Mouse (Mus musculus) regulatory T cell (primary cell): ENCODE data around the gene Car7.

Experiments used
- in situ Hi-C: fragments of 300-600 bp; cut with MboI, MseI; formaldehyde crosslinking; loops from one replicate; pipeline ENCODE4 v1.15.1; 2025; ENCODE audit warnings: high pct_unique_total_duplicates

The Car7 gene

GRCm38 (mm10) chr8:104533971-104534778 is at the start of gene Car7, which contains the start of gene Nae1:
TSS of gene Car7 (plus strand) at chr8:104534689.
TSS of gene Nae1 (minus strand) at chr8:104534637.
- in situ Hi-C loops: no loop called here

- in situ Hi-C loops: no loop called here
Measured at GRCm38 (mm10) chr8:104509061-104510006, 25.2 kb upstream of the Car7 start, which contains the start of gene Terb1. TSS of gene Terb1 (minus strand) at chr8:104509910.

DNA sequence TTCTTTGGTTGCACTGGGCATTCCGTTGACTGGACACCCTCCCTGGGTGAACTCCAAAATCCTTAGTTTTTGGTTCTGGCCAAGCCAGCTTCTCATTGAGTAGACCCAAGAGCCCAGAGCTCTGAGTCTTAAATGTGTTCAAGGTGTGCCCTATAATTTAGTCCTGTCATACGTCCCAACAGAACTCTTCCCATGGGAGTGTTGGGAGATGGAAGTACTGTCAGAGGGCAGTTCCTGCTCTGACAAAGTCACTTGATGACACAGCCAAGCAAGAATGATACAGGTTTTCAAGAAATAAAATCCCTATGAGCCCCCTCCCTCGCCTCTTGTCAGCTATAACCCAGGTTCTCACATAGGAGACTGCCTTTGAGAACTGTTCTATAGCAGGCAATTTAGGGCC is 24.4 kb upstream of the Car7 start:
- in situ Hi-C loops: no loop called here

- in situ Hi-C loops: no loop called here
Measured at GRCm38 (mm10) chr8:104517872-104518271, 16.6 kb upstream of the Car7 start.

GRCm38 (mm10) chr8:104529671-104530070 is 4.8 kb upstream of the Car7 start:
- in situ Hi-C loops: no loop called here

GRCm38 (mm10) chr8:104533551-104533950 is 938 bp upstream of the Car7 start:
- in situ Hi-C loops: no loop called here

- in situ Hi-C loops: no loop called here
Measured at GRCm38 (mm10) chr8:104534779-104535141, 271 bp downstream of the Car7 start.

GRCm38 (mm10) chr8:104535378-104535777 is 889 bp downstream of the Car7 start:
- in situ Hi-C loops: no loop called here

GRCm38 (mm10) chr8:104536028-104536427 is 1.5 kb downstream of the Car7 start:
- in situ Hi-C loops: no loop called here

GRCm38 (mm10) chr8:104538896-104539295 is 4.4 kb downstream of the Car7 start:
- in situ Hi-C loops: no loop called here

DNA sequence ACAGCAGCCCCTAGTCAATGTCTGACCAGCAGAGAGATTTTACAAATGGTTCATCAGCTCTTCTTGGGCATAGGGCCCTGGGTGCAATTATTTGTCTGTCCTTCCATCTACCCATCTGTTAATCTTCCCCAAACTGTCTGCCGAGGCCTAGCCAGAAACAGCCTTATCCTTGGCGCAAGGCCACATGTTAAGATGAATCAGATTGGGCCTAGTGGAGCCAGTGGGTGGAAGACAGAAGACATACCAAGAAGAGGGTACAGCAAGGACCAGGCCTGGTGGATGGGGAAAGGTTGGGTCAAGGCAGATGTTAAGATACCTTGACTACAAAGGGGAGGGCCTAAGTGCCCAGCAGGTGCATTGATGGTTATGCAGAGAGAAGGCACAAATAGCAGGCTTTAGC is 5.1 kb downstream of the Car7 start:
- in situ Hi-C loops: no loop called here

DNA sequence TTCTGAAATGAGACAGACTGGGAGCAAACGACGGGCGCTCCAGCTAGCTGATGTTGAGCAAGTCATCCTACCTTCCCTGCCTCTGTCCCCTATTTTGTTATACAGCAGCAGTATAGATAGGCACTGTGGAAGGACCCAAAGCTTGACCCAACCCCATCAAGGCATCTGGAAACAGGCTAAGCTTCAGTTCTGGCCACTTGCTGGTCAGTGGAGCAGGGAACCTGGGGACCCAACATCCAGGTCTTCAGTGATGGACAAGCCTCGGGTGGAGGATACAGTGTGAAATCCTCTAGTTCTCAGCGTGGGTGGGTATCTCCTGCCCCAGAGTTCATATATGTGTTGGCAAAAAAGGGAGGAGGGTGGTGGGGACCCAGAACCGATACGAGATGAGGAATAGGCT is 5.7 kb downstream of the Car7 start:
- in situ Hi-C loops: no loop called here

- in situ Hi-C loops: no loop called here
Measured at GRCm38 (mm10) chr8:104540710-104541514, 6.4 kb downstream of the Car7 start.

DNA sequence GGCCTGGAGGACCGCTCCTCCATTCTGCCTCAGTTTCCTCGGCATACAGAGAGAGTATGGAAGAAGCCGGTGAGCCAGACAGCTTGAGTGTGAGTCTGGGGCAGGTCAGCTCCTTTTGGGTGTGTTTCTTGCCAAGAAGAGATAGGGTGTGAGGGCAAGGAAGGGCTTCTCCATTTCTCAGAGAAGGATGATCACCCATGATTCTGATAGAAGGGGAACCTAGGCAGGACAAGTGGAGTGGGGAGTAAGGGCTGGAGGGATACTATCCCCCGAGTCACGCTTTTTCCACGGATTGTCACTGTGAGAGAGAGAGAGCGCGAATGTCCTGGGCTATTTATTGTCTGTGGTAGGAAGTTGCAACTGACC is 7.0 kb downstream of the Car7 start:
- in situ Hi-C loops: no loop called here

- in situ Hi-C loops: no loop called here
Measured at GRCm38 (mm10) chr8:104542160-104542559, 7.7 kb downstream of the Car7 start.

DNA sequence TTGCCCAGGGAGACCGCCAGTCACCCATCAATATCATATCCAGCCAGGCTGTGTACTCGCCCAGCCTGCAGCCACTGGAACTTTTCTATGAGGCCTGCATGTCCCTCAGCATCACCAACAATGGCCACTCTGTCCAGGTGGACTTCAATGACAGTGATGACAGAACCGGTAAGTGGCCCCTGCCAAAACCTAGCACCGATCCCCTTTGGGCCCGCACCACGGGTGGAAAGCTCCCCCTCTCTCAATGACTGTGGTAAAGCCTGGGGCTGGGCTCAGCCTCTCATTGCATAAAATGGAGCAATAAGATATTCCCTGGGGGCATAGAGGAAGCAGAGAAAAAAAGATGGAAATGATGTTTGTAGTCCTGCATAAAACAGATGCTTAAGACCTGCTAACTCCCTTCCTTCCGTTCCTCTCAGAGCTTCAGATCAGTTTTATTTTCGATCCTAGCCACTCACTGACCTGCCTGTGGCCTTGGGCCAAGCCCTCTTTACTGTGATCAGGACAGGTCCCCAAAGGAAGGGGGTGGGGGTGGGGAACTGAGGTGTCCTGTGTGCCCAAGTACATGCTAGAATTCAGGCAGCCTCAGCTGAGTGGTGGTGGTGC is 9.1 kb downstream of the Car7 start:
- in situ Hi-C loops: no loop called here

DNA sequence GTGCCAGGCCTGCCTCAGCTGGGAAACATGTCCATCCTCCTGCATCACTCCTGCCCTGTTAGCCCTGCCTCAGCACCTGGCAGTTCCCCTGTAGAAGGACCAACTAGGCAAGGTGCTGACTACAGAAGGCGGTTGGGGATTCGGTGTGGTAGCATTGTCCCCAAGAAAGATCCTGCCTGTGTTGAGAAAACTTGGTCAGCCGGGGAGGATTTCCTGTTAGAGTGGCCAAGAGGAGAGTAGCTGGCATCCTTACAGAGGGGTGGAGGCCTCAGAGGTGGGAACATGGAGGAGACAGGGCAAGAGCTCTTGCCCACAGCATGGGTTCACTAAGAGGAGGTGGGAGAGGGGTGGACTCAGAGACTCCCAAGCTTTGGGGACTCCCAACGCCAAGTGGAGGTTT is 20.7 kb downstream of the Car7 start:
- in situ Hi-C loops: no loop called here

- in situ Hi-C loops: no loop called here
Measured at GRCm38 (mm10) chr8:104557226-104557625, 22.7 kb downstream of the Car7 start.

DNA sequence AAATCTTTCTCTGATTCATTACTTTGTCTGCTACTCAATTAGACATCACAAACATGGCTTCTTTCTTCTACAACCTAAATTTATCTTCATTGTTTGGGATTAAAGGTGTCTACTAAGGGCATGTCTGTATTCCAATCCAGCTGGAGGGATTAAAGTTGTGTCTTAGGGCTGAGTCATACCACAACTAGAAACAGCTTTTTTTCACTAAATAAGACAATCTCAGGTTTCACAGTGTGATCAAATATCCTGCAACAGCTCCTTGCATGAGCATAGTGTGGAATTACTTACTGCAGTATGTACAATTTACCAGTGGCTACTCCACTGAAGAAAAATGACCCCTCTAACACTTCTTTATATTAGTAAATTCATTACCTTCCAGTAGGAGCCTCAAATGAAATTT is 26.2 kb downstream of the Car7 start:
- in situ Hi-C loops: loop anchor here (10.0 kb wide), 1 partner anchor 216 kb away; no protein-coding TSS in a partner anchor

DNA sequence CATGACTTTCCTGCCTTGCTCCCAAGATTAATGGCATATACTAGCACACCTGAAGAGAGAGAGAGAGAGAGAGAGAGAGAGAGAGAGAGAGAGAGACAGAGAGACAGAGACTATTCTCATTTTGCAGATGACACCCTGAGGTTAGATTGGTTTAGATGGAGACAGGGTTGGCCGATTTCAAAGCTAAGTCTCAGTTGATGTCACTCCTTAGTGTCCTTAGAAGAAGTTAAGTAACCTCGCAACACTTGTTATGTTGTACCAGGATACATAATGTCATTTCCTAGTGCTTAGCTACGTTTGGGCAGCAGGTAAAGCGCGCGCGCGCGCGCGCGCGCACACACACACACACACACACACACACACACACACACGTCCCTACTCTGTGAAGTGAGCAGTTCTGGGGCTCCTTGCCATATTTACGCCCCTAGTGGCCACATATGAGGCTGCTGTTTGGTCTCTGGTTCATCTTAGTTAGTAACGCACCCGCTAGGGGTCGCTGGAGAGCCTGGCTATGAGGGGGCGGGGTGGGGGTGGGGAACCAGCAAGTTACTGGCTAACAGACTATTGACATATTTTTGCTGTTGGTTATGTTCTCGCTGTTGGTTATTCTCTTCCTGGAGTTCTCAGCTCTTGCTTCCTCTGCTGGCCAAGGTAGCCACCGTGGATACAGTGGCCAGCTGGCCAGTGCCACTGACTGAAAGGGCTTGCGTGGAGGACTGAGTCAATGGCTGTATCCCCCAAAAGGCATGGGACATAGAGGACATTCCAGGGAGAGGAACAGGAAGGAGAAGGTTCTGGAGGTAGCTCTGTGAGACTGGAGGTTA is 30.4 kb downstream of the Car7 start:
- in situ Hi-C loops: loop anchor here (10.0 kb wide), 1 partner anchor 220 kb away; no protein-coding TSS in a partner anchor
